Mouse (Mus musculus) liver, embryonic 15.5 days (tissue): ENCODE measurements around the gene Gstcd. TPM values are rescaled to one million over a fixed set of nuclear protein-coding genes. Genes with fewer than 3 reads are reported as not detected.

Source experiments
- ATAC-seq: fragments of 200-750 bp; cut with Nextera tagmentation; 2 replicates; pipeline ENCODE4 v1.8.0; 2017; ENCODE audit warnings: moderate number of reproducible peaks, mild to moderate bottlenecking, moderate library complexity; ENCODE audit not compliant: insufficient read depth
- H3K27ac ChIP-seq: fragments of 300-500 bp; sonication (generic); replicated peaks from 2 replicates; pipeline ENCODE4 v1.5.1; 2015; ENCODE audit warnings: mild to moderate bottlenecking, inconsistent platforms
- H3K27me3 ChIP-seq: fragments of 300-500 bp; sonication (generic); 2 replicates; pipeline ENCODE4 v1.6.1; 2015; ENCODE audit warnings: mild to moderate bottlenecking, inconsistent platforms
- H3K36me3 ChIP-seq: fragments of 300-500 bp; sonication (generic); replicated peaks from 2 replicates; pipeline ENCODE4 v1.6.1; 2015; ENCODE audit warnings: moderate library complexity, mild to moderate bottlenecking, inconsistent platforms
- H3K4me1 ChIP-seq: fragments of 300-500 bp; sonication (generic); replicated peaks from 2 replicates; pipeline ENCODE4 v1.6.1; 2015; ENCODE audit warnings: inconsistent platforms
- H3K4me2 ChIP-seq: fragments of 300-500 bp; sonication (generic); 2 replicates; pipeline ENCODE4 v1.6.1; 2015; ENCODE audit warnings: moderate library complexity, mild to moderate bottlenecking, inconsistent platforms
- H3K4me3 ChIP-seq: fragments of 300-500 bp; sonication (generic); replicated peaks from 2 replicates; pipeline ENCODE4 v1.5.1; 2015; ENCODE audit warnings: mild to moderate bottlenecking, inconsistent platforms
- H3K9ac ChIP-seq: fragments of 300-500 bp; sonication (generic); 2 replicates; pipeline ENCODE4 v1.6.1; 2015; ENCODE audit warnings: moderate library complexity, mild to moderate bottlenecking, inconsistent platforms
- H3K9me3 ChIP-seq: fragments of 300-500 bp; sonication (generic); replicated peaks from 2 replicates; pipeline ENCODE4 v1.6.1; 2016; ENCODE audit warnings: inconsistent platforms
- WGBS: fragments of 180-500 bp; shearing (Covaris S2); methylation state at CpG from one replicate; pipeline ENCODE4 v1.1.7; 2015; ENCODE audit warnings: mixed read lengths; ENCODE audit not compliant: insufficient replicate concordance; 5-methylcytosine and 5-hydroxymethylcytosine counted together
- polyA plus RNA-seq: library from polyadenylated mRNA; unstranded; fragments of >200 nt; fragmentation: Nextera tagmentation; extraction: Ambion mirVana; gene quantifications from 2 replicates; pipeline ENCODE4 v1.2.1, GENCODE M21; 2015

Gene Gstcd
- 2.8 and 2.9 TPM in 2 replicates for polyA plus RNA-seq

GRCm38 (mm10) chr3:133091664-133092273 lies at the start of gene Gstcd, which contains the start of gene Ints12:
Gstcd (minus strand) TSS chr3:133092033.
Ints12 (plus strand) TSS chr3:133091840.
- no peaks in the 10 kb centered on the region for H3K9me3 ChIP-seq
- H3K4me1 ChIP-seq, result peaks cover 27% of the 10 kb centered on the region
- no peaks in the 10 kb centered on the region for H3K27me3 ChIP-seq
- ATAC-seq, result peak; percentile 96
- H3K4me2 ChIP-seq, result peak within 1 kb of the TSS; percentile 80
- H3K36me3 ChIP-seq, result no peaks in the 10 kb centered on the region
- H3K27ac ChIP-seq, result peak within 1 kb of the TSS; percentile 92
- peak within 1 kb of the TSS; percentile 93 for H3K4me3 ChIP-seq
- 0% methylated on average over 53 of the region's 53 CpGs for WGBS
- peak within 1 kb of the TSS; percentile 88 for H3K9ac ChIP-seq

GRCm38 (mm10) chr3:133132611-133133010 lies 40.8 kb upstream of the Gstcd start:
- Histone ChIP-seq H3K27me3 (no peaks in the 10 kb centered on the region), H3K9ac (no peak overlapping the region), H3K4me1 (no peaks in the 10 kb centered on the region), H3K9me3 (no peaks in the 10 kb centered on the region), H3K27ac (no peak overlapping the region), H3K4me3 (no peak overlapping the region), H3K36me3 (no peaks in the 10 kb centered on the region), H3K4me2 (no peak overlapping the region)
- 57% methylated on average over 8 of the region's 8 CpGs for WGBS
- ATAC-seq, result no peak

- Histone ChIP-seq H3K9ac (no peak overlapping the region), H3K27me3 (no peaks in the 10 kb centered on the region), H3K9me3 (no peaks in the 10 kb centered on the region), H3K4me2 (no peak overlapping the region), H3K27ac (no peak overlapping the region), H3K4me3 (no peak overlapping the region), H3K4me1 (no peaks in the 10 kb centered on the region), H3K36me3 (no peaks in the 10 kb centered on the region)
- ATAC-seq, result no peak
- WGBS, result 77% methylated on average over 5 of the region's 5 CpGs
Measured at GRCm38 (mm10) chr3:133131372-133131771, 39.5 kb upstream of the Gstcd start.

GRCm38 (mm10) chr3:133113281-133113680 lies 21.4 kb upstream of the Gstcd start:
- Histone ChIP-seq H3K9me3 (no peaks in the 10 kb centered on the region), H3K36me3 (peaks cover 13% of the 10 kb centered on the region), H3K27ac (no peak overlapping the region), H3K27me3 (no peaks in the 10 kb centered on the region), H3K4me1 (no peaks in the 10 kb centered on the region), H3K9ac (no peak overlapping the region), H3K4me3 (no peak overlapping the region), H3K4me2 (no peak overlapping the region)
- WGBS, result 59% methylated on average over 1 of the region's 1 CpGs
- ATAC-seq, result no peak

GRCm38 (mm10) chr3:133111741-133112140 lies 19.9 kb upstream of the Gstcd start:
- Histone ChIP-seq H3K4me1 (no peaks in the 10 kb centered on the region), H3K9ac (no peak overlapping the region), H3K27ac (no peak overlapping the region), H3K27me3 (no peaks in the 10 kb centered on the region), H3K36me3 (peaks cover 22% of the 10 kb centered on the region), H3K9me3 (no peaks in the 10 kb centered on the region), H3K4me3 (no peak overlapping the region), H3K4me2 (no peak overlapping the region)
- 19% methylated on average over 2 of the region's 2 CpGs for WGBS
- no peak for ATAC-seq

GRCm38 (mm10) chr3:133109844-133110243 lies 18.0 kb upstream of the Gstcd start:
- H3K36me3 ChIP-seq, result peaks cover 35% of the 10 kb centered on the region
- ATAC-seq, result no peak
- no peaks in the 10 kb centered on the region for H3K9me3 ChIP-seq
- H3K4me3 ChIP-seq, result no peak overlapping the region
- no peaks in the 10 kb centered on the region for H3K4me1 ChIP-seq
- H3K9ac ChIP-seq, result no peak overlapping the region
- H3K27me3 ChIP-seq, result no peaks in the 10 kb centered on the region
- no peak overlapping the region for H3K4me2 ChIP-seq
- WGBS, result 70% methylated on average over 4 of the region's 4 CpGs
- H3K27ac ChIP-seq, result no peak overlapping the region

- no peaks in the 10 kb centered on the region for H3K9me3 ChIP-seq
- peaks cover 43% of the 10 kb centered on the region for H3K36me3 ChIP-seq
- H3K4me2 ChIP-seq, result no peak overlapping the region
- no peak overlapping the region for H3K27ac ChIP-seq
- WGBS, result 83% methylated on average over 4 of the region's 4 CpGs
- no peak for ATAC-seq
- H3K4me1 ChIP-seq, result no peaks in the 10 kb centered on the region
- no peak overlapping the region for H3K9ac ChIP-seq
- H3K27me3 ChIP-seq, result no peaks in the 10 kb centered on the region
- H3K4me3 ChIP-seq, result no peak overlapping the region
Measured at GRCm38 (mm10) chr3:133108731-133109130, 16.9 kb upstream of the Gstcd start.

GRCm38 (mm10) chr3:133104436-133104835 lies 12.6 kb upstream of the Gstcd start:
- 84% methylated on average over 3 of the region's 3 CpGs for WGBS
- Histone ChIP-seq H3K27me3 (no peaks in the 10 kb centered on the region), H3K4me1 (no peaks in the 10 kb centered on the region), H3K4me3 (no peak overlapping the region), H3K27ac (no peak overlapping the region), H3K9ac (no peak overlapping the region), H3K9me3 (no peaks in the 10 kb centered on the region), H3K4me2 (no peak overlapping the region), H3K36me3 (peaks cover 65% of the 10 kb centered on the region)
- no peak for ATAC-seq

- peaks cover 65% of the 10 kb centered on the region for H3K36me3 ChIP-seq
Measured at GRCm38 (mm10) chr3:133103768-133104167, 11.9 kb upstream of the Gstcd start.

GRCm38 (mm10) chr3:133098909-133099308 lies 7.1 kb upstream of the Gstcd start:
- WGBS, result 72% methylated on average over 2 of the region's 2 CpGs
- peaks cover 19% of the 10 kb centered on the region for H3K4me1 ChIP-seq
- no peak overlapping the region for H3K27ac ChIP-seq
- H3K4me3 ChIP-seq, result no peak overlapping the region
- ATAC-seq, result no peak
- no peaks in the 10 kb centered on the region for H3K9me3 ChIP-seq
- H3K4me2 ChIP-seq, result no peak overlapping the region
- H3K9ac ChIP-seq, result no peak overlapping the region
- H3K36me3 ChIP-seq, result peaks cover 48% of the 10 kb centered on the region
- no peaks in the 10 kb centered on the region for H3K27me3 ChIP-seq

More at GRCm38 (mm10) chr3:133103768-133104167, 11.9 kb upstream of the Gstcd start:
- Histone ChIP-seq H3K4me3 (no peak overlapping the region), H3K27me3 (no peaks in the 10 kb centered on the region), H3K9ac (no peak overlapping the region), H3K4me1 (peaks cover under 1% of the 10 kb centered on the region; the same call in 1 of the 2 replicates), H3K9me3 (no peaks in the 10 kb centered on the region), H3K4me2 (no peak overlapping the region), H3K27ac (no peak overlapping the region)
- no peak for ATAC-seq
- 76% methylated on average over 3 of the region's 3 CpGs for WGBS

- 23% methylated on average over 4 of the region's 4 CpGs for WGBS
Measured at GRCm38 (mm10) chr3:133098336-133098735, 6.5 kb upstream of the Gstcd start.

GRCm38 (mm10) chr3:133097936-133098335 lies 6.1 kb upstream of the Gstcd start:
- ATAC-seq, result no peak
- Histone ChIP-seq H3K9ac (no peak overlapping the region), H3K27me3 (no peaks in the 10 kb centered on the region), H3K27ac (no peak overlapping the region), H3K4me3 (no peak overlapping the region), H3K4me2 (peak overlapping the region; percentile 29), H3K4me1 (peaks cover 26% of the 10 kb centered on the region), H3K36me3 (peaks cover 43% of the 10 kb centered on the region), H3K9me3 (no peaks in the 10 kb centered on the region)
- 45% methylated on average over 6 of the region's 6 CpGs for WGBS

More at GRCm38 (mm10) chr3:133098336-133098735, 6.5 kb upstream of the Gstcd start:
- Histone ChIP-seq H3K27me3 (no peaks in the 10 kb centered on the region), H3K4me1 (peaks cover 22% of the 10 kb centered on the region), H3K27ac (no peak overlapping the region), H3K9ac (no peak overlapping the region), H3K4me3 (no peak overlapping the region), H3K36me3 (peaks cover 43% of the 10 kb centered on the region), H3K9me3 (no peaks in the 10 kb centered on the region), H3K4me2 (peak overlapping the region; percentile 29)
- ATAC-seq, result peak; percentile 66
